Mouse (Mus musculus) ES-E14 (cell line): Measurements from ENCODE around the gene Med13l. TPM values are rescaled to one million over a fixed set of nuclear protein-coding genes. Genes with fewer than 3 reads are reported as not detected.

Source experiments
- DNase-seq: peaks from one replicate; pipeline ENCODE4 v3.0.0-alpha.2; 2013; ENCODE audit warnings: low read depth, low spot score
- H3K27ac ChIP-seq: 2 replicates; pipeline ENCODE4 v1.5.1; 2012; ENCODE audit warnings: low read depth, mild to moderate bottlenecking, low read length, moderate library complexity, mixed read lengths; ENCODE audit not compliant: poor library complexity, insufficient read depth, severe bottlenecking
- H3K36me3 ChIP-seq: 2 replicates; pipeline ENCODE4 v1.6.1; 2012; ENCODE audit warnings: mild to moderate bottlenecking, low read length, moderate library complexity, mixed read lengths; ENCODE audit not compliant: control insufficient read depth, poor library complexity, insufficient read depth, severe bottlenecking
- H3K4me1 ChIP-seq, 2 experiments: fragments of 150-350 bp in 1 of 2; sonication (generic) in 1 of 2; 2 replicates each; pipeline ENCODE4 v1.6.1; 2012; ENCODE audit warnings: low read length in 2 of 2, mild to moderate bottlenecking in 1 of 2, mixed read lengths in 1 of 2; ENCODE audit not compliant: control insufficient read depth in 2 of 2, insufficient read depth in 2 of 2, poor library complexity in 1 of 2
- H3K4me3 ChIP-seq, 2 experiments: fragments of 150-350 bp in 1 of 2; sonication (generic) in 1 of 2; 2 replicates each; pipeline ENCODE4 v1.5.1; 2012; ENCODE audit warnings: low read length in 2 of 2, low read depth in 1 of 2, mild to moderate bottlenecking in 1 of 2, mixed read lengths in 1 of 2; ENCODE audit not compliant: insufficient read depth in 1 of 2, poor library complexity in 1 of 2, severe bottlenecking in 1 of 2
- H3K9ac ChIP-seq: 2 replicates; pipeline ENCODE4 v1.6.1; 2012; ENCODE audit warnings: low read depth, mild to moderate bottlenecking, low read length, mixed read lengths; ENCODE audit not compliant: poor library complexity, insufficient read depth, severe bottlenecking
- H3K9me3 ChIP-seq: fragments of 150-350 bp; sonication (generic); 2 replicates; pipeline ENCODE4 v1.6.1; 2012; ENCODE audit warnings: low read depth, mild to moderate bottlenecking, low read length; ENCODE audit not compliant: control insufficient read depth, insufficient read depth
- CHD2 ChIP-seq: IDR thresholded peaks from 2 replicates; pipeline ENCODE4 v1.6.1; 2014; ENCODE audit warnings: mild to moderate bottlenecking, low read depth, low read length, inconsistent platforms
- HCFC1 ChIP-seq: IDR thresholded peaks from 2 replicates; pipeline ENCODE4 v1.6.1; 2012; ENCODE audit warnings: low read length, inconsistent platforms, borderline replicate concordance; ENCODE audit not compliant: insufficient read depth
- MAFK ChIP-seq: IDR thresholded peaks from 2 replicates; pipeline ENCODE4 v1.6.1; 2014; ENCODE audit warnings: mild to moderate bottlenecking, low read depth, low read length, inconsistent platforms; ENCODE audit not compliant: insufficient read depth
- ZC3H11A ChIP-seq: IDR thresholded peaks from 2 replicates; pipeline ENCODE4 v1.6.1; 2012; ENCODE audit warnings: low read depth, mild to moderate bottlenecking, inconsistent platforms, low read length, borderline replicate concordance
- ZNF384 ChIP-seq: IDR thresholded peaks from 2 replicates; pipeline ENCODE4 v1.6.1; 2012; ENCODE audit warnings: low read depth, low read length, inconsistent platforms
- in situ Hi-C, 2 experiments: fragments of 600-800 bp; cut with MboI; formaldehyde crosslinking; loops; one replicate each; pipeline ENCODE4 v1.15.1; 2025; ENCODE audit warnings: low sequenced_read_pairs in 2 of 2, inconsistent platforms in 1 of 2; ENCODE audit not compliant: unreplicated experiment in 2 of 2
- total RNA-seq: library from RNA; depleted of rRNA; stranded (reverse); fragments of 300-350 nt; gene quantifications from 2 replicates; pipeline ENCODE4 v1.2.3, GENCODE M21; 2012

The Med13l gene
- total RNA-seq, 1 experiment, result 52.4 TPM

DNA sequence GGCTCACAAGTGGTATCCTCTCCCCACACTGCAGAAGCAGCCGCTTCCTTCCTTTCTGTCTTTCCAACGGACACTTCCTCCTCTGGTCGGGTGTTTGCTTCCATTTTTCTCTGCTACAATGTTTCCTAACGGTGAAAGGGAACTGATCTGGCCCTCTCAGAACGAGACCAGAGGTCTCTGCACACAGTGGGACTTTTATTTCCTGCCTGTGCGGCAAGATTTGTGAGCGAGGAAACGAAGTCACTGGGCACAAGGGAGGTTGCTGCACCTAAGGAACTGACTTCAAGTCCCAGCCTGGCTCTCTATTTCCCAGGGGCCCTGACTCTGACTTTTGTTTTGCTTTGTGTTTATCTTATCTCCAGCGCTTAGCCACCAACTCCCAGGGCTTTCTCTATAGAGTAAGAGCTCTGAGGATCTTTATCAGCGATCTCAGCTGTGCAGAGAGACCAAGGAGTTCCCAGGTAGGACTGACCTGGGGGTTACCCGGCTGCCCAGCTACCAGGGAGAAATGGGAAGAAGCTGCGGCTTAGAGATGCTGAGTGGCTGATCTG is 4.0 kb upstream of the Med13l start:
- H3K27ac ChIP-seq, result no peak overlapping the region
- no peak overlapping the region for H3K4me3 ChIP-seq
- no peaks in the 10 kb centered on the region for H3K9me3 ChIP-seq
- TF ChIP-seq MAFK (no peak), CHD2 (no peak), ZNF384 (no peak), ZC3H11A (no peak), HCFC1 (no peak)
- H3K4me1 ChIP-seq, result peaks cover 5 to 6% of the 10 kb centered on the region in 2 experiments; a peak in 2 of 4 replicates
- no peak for DNase-seq
- no peak overlapping the region for H3K9ac ChIP-seq
- H3K36me3 ChIP-seq, result no peaks in the 10 kb centered on the region
- in situ Hi-C loops, result no loop called here

DNA sequence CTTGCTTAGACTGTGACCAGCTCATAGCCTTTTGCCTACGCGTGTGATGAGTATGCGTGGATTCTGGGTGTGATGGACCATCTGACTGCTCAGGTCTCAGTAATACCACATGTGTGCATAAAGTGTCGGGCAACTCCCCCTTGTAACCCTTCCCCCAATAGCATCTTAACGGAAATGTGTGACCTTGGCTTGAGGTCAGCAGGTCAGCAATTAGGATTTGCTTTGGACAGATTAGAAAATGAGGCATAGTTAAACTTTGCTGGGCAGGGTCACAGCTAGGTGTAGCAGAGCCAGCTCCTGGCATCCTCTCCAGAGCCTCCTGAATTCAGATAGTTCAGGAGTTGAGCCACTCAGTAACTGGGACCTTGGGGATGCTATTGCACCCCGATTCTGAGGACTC is 1.6 kb upstream of the Med13l start:
- H3K27ac ChIP-seq, result no peak overlapping the region
- H3K4me3 ChIP-seq, result peak overlapping the region; percentile 81 to 88; a peak in 2 of 4 replicates
- no peak overlapping the region; the same call in 1 of the 2 replicates for H3K9ac ChIP-seq
- DNase-seq, result no peak
- no peaks in the 10 kb centered on the region; the same call in 1 of the 2 replicates for H3K36me3 ChIP-seq
- TF ChIP-seq ZNF384, result no peak
- no peak for TF ChIP-seq MAFK
- H3K9me3 ChIP-seq, result no peaks in the 10 kb centered on the region
- in situ Hi-C loops, result no loop called here
- peaks cover 10% of the 10 kb centered on the region in 2 experiments for H3K4me1 ChIP-seq

DNA sequence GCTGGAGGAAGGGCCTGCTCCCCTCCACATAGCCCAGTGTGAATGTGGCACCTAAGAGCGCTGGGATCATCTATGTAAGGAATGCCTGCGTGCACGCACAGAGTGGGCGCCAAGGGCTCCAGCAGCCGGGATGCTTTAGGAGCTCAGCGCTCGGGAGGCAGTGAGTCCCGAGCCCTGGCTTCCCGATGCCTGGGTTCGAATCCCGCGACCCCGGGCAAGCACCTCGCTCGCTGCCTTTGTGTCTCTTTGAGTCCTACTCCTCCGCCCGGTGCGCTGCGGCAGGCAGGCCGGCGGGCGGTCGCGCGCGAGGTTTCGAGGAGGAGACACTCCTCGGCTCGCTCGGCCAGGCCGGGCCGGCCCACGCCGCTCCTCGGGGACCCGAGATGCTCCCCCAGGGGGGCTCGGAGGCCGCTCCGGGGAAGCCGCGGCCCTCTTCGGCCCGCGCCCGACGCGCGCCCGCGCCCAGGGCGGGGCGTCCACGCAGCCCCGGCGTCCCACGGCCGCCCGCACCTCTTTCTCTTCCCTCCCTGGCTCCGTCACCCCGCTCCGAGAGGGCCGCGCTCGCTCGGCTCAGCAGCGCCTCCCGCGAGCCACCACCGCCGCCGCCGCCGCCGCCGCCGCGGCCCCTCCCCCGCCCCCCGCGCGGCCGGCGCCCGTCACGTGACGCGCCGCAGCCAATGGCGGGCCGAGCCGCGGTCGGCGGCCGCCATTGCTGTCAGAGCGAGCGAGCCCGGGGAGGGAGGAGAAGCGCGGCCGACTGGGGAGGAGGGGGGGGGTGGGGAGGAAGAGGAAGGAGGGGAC is 695 bp upstream of the Med13l start:
- peaks cover 12 to 14% of the 10 kb centered on the region in 2 experiments for H3K4me1 ChIP-seq
- H3K4me3 ChIP-seq, result peak overlapping the region; percentile 81 to 88
- peak overlapping the region; percentile 85 for H3K27ac ChIP-seq
- H3K9me3 ChIP-seq, result no peaks in the 10 kb centered on the region
- no peak for TF ChIP-seq MAFK
- TF ChIP-seq ZC3H11A, result no peak
- TF ChIP-seq CHD2, result no peak
- no peak for TF ChIP-seq ZNF384
- TF ChIP-seq HCFC1, result no peak
- in situ Hi-C loops, result no loop called here
- no peak for DNase-seq
- no peaks in the 10 kb centered on the region; the same call in 1 of the 2 replicates for H3K36me3 ChIP-seq
- H3K9ac ChIP-seq, result peak overlapping the region; percentile 96

DNA sequence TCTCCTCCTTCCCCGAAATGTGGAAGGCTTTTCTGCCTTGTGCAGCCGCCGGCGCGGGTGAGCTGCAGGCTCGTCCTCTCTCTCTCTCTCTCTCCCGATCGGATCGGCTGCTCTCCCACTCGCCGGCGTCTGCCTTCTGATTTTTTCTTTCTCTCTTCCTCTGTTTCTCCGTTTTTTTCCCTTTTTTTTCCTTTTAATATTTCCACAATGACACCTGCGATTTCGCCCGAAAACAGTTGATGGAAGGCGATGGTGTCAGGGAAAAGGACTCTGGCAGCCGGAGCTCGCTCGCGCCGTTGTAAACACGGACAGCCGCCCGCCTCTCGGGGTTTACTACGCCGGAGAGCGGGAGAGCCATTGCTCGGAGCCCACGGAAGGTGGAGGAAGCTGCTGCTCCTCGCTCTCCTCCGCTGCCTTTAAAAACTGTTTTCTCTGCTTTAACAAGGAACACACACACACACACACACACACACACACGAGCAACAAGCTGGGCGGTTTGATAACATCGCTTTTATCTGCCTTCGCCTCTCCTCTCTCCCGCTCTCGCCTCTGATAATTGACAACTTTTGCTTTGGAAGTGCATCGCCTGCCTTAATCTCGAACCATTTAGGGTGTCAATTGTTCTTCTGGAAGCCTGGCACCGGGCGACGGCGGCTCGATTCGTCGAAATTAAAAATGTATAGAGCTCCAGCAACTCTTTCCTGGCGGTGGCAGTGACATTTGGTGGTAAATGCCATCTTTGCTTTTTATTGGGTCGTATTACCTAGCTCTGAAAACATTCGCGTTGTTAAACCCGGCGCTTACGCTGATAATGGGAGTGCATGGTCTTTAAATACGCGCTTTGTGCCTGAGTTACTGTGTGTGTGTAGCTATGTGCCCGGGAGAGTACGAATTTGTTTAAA is 858 bp downstream of the Med13l start:
- TF ChIP-seq MAFK (no peak), ZNF384 (no peak), HCFC1 (no peak), ZC3H11A (no peak), CHD2 (no peak)

More for the DNA sequence above, 858 bp downstream of the Med13l start:
- Histone ChIP-seq H3K4me1 (peaks cover 14 to 17% of the 10 kb centered on the region in 2 experiments), H3K9me3 (no peaks in the 10 kb centered on the region), H3K9ac (peak overlapping the region; percentile 91), H3K36me3 (no peaks in the 10 kb centered on the region; the same call in 1 of the 2 replicates), H3K27ac (peak overlapping the region; percentile 85; the same call in 1 of the 2 replicates), H3K4me3 (peak overlapping the region; percentile 88 to 89)
- in situ Hi-C loops, result no loop called here
- no peak for DNase-seq
